Comparison of ENCODE assay signal across 17 mouse cellular contexts in genomic region chr9:8731141-8731540, GRCm38 (mm10).
"Had no signal": no experiment of that assay in that cellular context is flagged by ENCODE, and none has a peak within 500 bp of the region (broad histone marks: within the 10 kb centered on the region; RNA-seq: fewer than 3 reads in every experiment).

No protein-coding gene starts in this region.

- ATAC-seq: lung, postnatal 0 days; midbrain, embryonic 13.5 days; midbrain, embryonic 15.5 days had no signal

- H3K4me2 ChIP-seq: lung, embryonic 15.5 days; midbrain, embryonic 11.5 days; midbrain, embryonic 13.5 days; midbrain, embryonic 15.5 days; neural tube, embryonic 12.5 days; stomach, embryonic 15.5 days had no signal

- H3K36me3 ChIP-seq: lung, embryonic 15.5 days; midbrain, embryonic 13.5 days; midbrain, embryonic 15.5 days; neural tube, embryonic 12.5 days; stomach, embryonic 15.5 days had no signal

- H3K9ac ChIP-seq: lung, embryonic 15.5 days; midbrain, embryonic 13.5 days; midbrain, embryonic 15.5 days; neural tube, embryonic 12.5 days; stomach, embryonic 15.5 days had no signal

- H3K9me3 ChIP-seq: lung, embryonic 15.5 days; megakaryocyte, embryonic 14.5 days; midbrain, embryonic 13.5 days; midbrain, embryonic 15.5 days; neural tube, embryonic 12.5 days; stomach, embryonic 15.5 days had no signal

- H3K27me3 ChIP-seq: lung, embryonic 15.5 days; megakaryocyte, embryonic 14.5 days; midbrain, embryonic 13.5 days; midbrain, embryonic 15.5 days; neural tube, embryonic 12.5 days; stomach, embryonic 15.5 days had no signal

- DNase-seq: lung, adult 2 months; lung, postnatal 14 days; lung, postnatal 36 days; right cerebral cortex, postnatal 14 days; thymus, adult 2 months; thymus, postnatal 25 days; thymus, postnatal 4 days had no signal

- H3K4me1 ChIP-seq: lung, embryonic 15.5 days; megakaryocyte, embryonic 14.5 days; midbrain, embryonic 13.5 days; midbrain, embryonic 15.5 days; neural tube, embryonic 12.5 days; stomach, embryonic 15.5 days had no signal

- H3K4me3 ChIP-seq: lung, embryonic 15.5 days; megakaryocyte, embryonic 14.5 days; midbrain, embryonic 13.5 days; midbrain, embryonic 15.5 days; neural tube, embryonic 12.5 days; stomach, embryonic 15.5 days had no signal

- H3K27ac ChIP-seq: lung, embryonic 15.5 days; macrophage; midbrain, embryonic 13.5 days; midbrain, embryonic 15.5 days; neural tube, embryonic 12.5 days; stomach, embryonic 15.5 days; stomach, postnatal 0 days had no signal
